Mouse (Mus musculus): ENCODE measurements at regions not wholly inside any gene's neighbourhood (a gene's known extent, or its start where the extent isn't known, plus 50 kb on each side); places are given as distances from the start of the nearest gene placed in this dataset.

DNA sequence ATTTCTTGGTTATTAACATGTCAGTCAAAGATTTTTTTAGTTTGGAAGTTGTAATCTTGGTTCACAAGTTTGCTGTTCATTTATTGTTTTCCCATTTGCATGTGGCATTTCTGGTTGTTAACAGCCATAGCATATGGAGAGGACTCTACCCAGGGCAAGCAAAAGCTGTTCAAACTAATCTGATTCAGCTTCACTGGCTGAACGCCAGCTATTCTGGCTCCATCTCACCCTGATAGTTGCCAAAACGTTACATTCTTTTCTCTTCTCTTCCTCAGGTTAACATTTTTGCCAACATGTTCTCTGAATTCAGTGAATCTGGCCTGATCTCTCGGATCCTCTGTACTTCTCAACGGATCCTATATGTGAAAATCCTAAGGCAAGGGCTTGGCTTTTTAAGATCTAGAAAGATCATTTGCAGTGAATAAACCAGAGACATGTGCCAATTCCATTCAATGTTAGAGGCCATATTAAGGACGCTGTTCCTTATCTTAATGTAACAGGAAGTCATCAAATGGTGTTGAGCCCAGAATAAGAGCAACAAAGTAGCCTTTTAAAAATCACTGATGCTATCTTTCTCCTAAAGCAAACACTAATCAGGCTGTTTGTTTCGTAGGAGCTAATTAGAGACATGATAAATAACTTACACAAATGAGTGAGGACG, 82.2 kb upstream of the Tac1 start:
- Histone ChIP-seq H3K9ac (ENCODE audit: control insufficient read depth, low read depth, low read length, poor library complexity, severe bottlenecking) (no peak overlapping the region), H3K36me3 (ENCODE audit: control insufficient read depth in 1 of 2, insufficient read depth in 2 of 2, low read length in 2 of 2) (no peaks in the 10 kb centered on the region), H3K4me1 (ENCODE audit: control insufficient read depth in 1 of 2, insufficient read depth in 2 of 2, low read length in 2 of 2) (no peaks in the 10 kb centered on the region), H3K9me3 (replicated peaks; ENCODE audit: insufficient read depth, low read length) (no peaks in the 10 kb centered on the region), H3K4me3 (ENCODE audit: control insufficient read depth in 1 of 2, insufficient read depth in 1 of 2, low read depth in 2 of 2, low read length in 2 of 2) (no peak overlapping the region), H3K27ac (ENCODE audit: control insufficient read depth, low read depth, low read length) (no peak overlapping the region), H3K27me3 (ENCODE audit: control insufficient read depth in 1 of 2, insufficient read depth in 2 of 2, low read length in 2 of 2) (no peaks in the 10 kb centered on the region), H3K79me2 (ENCODE audit: control insufficient read depth, insufficient read depth, low read length, poor library complexity) (no peaks in the 10 kb centered on the region)
- DNase-seq (ENCODE audit: low read depth, low spot score), result no peak
- TF ChIP-seq HCFC1 (IDR thresholded peaks at IDR 0.05; ENCODE audit: low read depth, low read length) (no peak), UBTF (IDR thresholded peaks at IDR 0.05; ENCODE audit: borderline replicate concordance, insufficient read depth, low read depth, low read length) (no peak), TCF12 (IDR thresholded peaks at IDR 0.05; ENCODE audit: low read depth, low read length) (no peak), POLR2AphosphoS2 (IDR thresholded peaks at IDR 0.05; ENCODE audit: low read length) (no peak), RAD21 (IDR thresholded peaks at IDR 0.05; ENCODE audit: low read depth, low read length) (no peak), ZKSCAN1 (IDR thresholded peaks at IDR 0.05; ENCODE audit: low read depth, low read length) (no peak), EP300 (IDR thresholded peaks at IDR 0.05; ENCODE audit: low read depth in 1 of 2, low read length in 2 of 2) (no peak), ZNF384 (IDR thresholded peaks at IDR 0.05; ENCODE audit: low read depth, low read length) (no peak), MAZ (IDR thresholded peaks at IDR 0.05; ENCODE audit: low read depth, low read length) (no peak), BHLHE40 (IDR thresholded peaks at IDR 0.05; ENCODE audit: borderline replicate concordance, low read depth, low read length) (no peak), ZMIZ1 (IDR thresholded peaks at IDR 0.05; ENCODE audit: low read depth, low read length) (no peak), MYC (IDR thresholded peaks at IDR 0.05; ENCODE audit: low read depth, low read length) (no peak), USF2 (IDR thresholded peaks at IDR 0.05; ENCODE audit: borderline replicate concordance in 1 of 2, insufficient read depth in 1 of 2, low read depth in 1 of 2, low read length in 2 of 2) (no peak), GATA1 (IDR thresholded peaks at IDR 0.05; ENCODE audit: low read depth, low read length) (no peak), NRF1 (IDR thresholded peaks at IDR 0.05; ENCODE audit: insufficient read depth, low read depth, low read length, poor library complexity, severe bottlenecking) (no peak), ETS1 (IDR thresholded peaks at IDR 0.05; ENCODE audit: low read depth, low read length) (no peak)

DNA sequence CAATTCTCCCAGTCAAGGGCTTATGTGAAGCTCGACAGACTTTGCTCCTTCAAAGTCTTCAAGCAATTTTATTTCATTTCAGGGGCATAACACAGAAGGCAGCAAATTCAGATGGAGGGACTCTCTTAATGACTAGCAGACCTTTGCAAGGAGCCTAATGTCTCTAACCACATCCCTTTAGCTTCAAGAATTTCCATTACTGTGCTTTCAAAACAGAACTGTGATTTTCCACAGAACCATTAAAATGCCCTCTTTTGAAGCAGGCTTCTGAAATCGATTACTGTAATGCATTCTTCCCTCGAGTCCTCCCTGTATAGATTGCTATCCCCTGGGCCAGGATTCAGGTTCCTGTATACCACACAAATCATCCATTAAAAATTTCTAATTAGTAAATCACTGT, 80.9 kb upstream of the Tac1 start:
- Histone ChIP-seq H3K27me3 (ENCODE audit: control insufficient read depth in 1 of 2, insufficient read depth in 2 of 2, low read length in 2 of 2) (no peaks in the 10 kb centered on the region), H3K27ac (ENCODE audit: control insufficient read depth, low read depth, low read length) (no peak overlapping the region), H3K4me3 (ENCODE audit: control insufficient read depth in 1 of 2, insufficient read depth in 1 of 2, low read depth in 2 of 2, low read length in 2 of 2) (no peak overlapping the region), H3K9ac (ENCODE audit: control insufficient read depth, low read depth, low read length, poor library complexity, severe bottlenecking) (no peak overlapping the region), H3K36me3 (ENCODE audit: control insufficient read depth in 1 of 2, insufficient read depth in 2 of 2, low read length in 2 of 2) (no peaks in the 10 kb centered on the region), H3K79me2 (ENCODE audit: control insufficient read depth, insufficient read depth, low read length, poor library complexity) (no peaks in the 10 kb centered on the region), H3K4me1 (ENCODE audit: control insufficient read depth in 1 of 2, insufficient read depth in 2 of 2, low read length in 2 of 2) (no peaks in the 10 kb centered on the region), H3K9me3 (replicated peaks; ENCODE audit: insufficient read depth, low read length) (no peaks in the 10 kb centered on the region)
- no peak for DNase-seq (ENCODE audit: low read depth, low spot score)
- TF ChIP-seq TAL1 (IDR thresholded peaks at IDR 0.05; ENCODE audit: low read length) (no peak), CTCF (IDR thresholded peaks at IDR 0.05 in 2 of 3, conservative IDR thresholded peaks at IDR 0.05 in 1 of 3; ENCODE audit: control insufficient read depth in 1 of 3, insufficient read depth in 1 of 3, low read depth in 2 of 3, low read length in 3 of 3, poor library complexity in 1 of 3, severe bottlenecking in 1 of 3) (no peak), GABPA (IDR thresholded peaks at IDR 0.05; ENCODE audit: low read depth, low read length) (no peak), MAFK (IDR thresholded peaks at IDR 0.05; ENCODE audit: borderline replicate concordance, low read depth, low read length) (no peak), SIN3A (IDR thresholded peaks at IDR 0.05; ENCODE audit: low read length) (no peak), ELF1 (IDR thresholded peaks at IDR 0.05; ENCODE audit: low read depth, low read length) (no peak), NELFE (IDR thresholded peaks at IDR 0.05; ENCODE audit: low read depth, low read length) (no peak), HCFC1 (IDR thresholded peaks at IDR 0.05; ENCODE audit: low read depth, low read length) (no peak), RCOR1 (IDR thresholded peaks at IDR 0.05; ENCODE audit: low read depth, low read length) (no peak), ZC3H11A (IDR thresholded peaks at IDR 0.05; ENCODE audit: low read depth, low read length) (no peak), MAZ (IDR thresholded peaks at IDR 0.05; ENCODE audit: low read depth, low read length) (no peak), POLR2AphosphoS5 (IDR thresholded peaks at IDR 0.05; ENCODE audit: borderline replicate concordance, low read depth, low read length) (no peak), ZMIZ1 (IDR thresholded peaks at IDR 0.05; ENCODE audit: low read depth, low read length) (no peak), USF2 (IDR thresholded peaks at IDR 0.05; ENCODE audit: borderline replicate concordance in 1 of 2, insufficient read depth in 1 of 2, low read depth in 1 of 2, low read length in 2 of 2) (no peak), RAD21 (IDR thresholded peaks at IDR 0.05; ENCODE audit: low read depth, low read length) (no peak), E2F4 (IDR thresholded peaks at IDR 0.05; ENCODE audit: borderline replicate concordance, low read depth, low read length) (no peak), MEF2A (IDR thresholded peaks at IDR 0.05; ENCODE audit: extremely low read depth, insufficient replicate concordance, low read depth, low read length, poor library complexity, severe bottlenecking) (no peak)
